Mouse (Mus musculus) left cerebral cortex, postnatal 14 days (tissue): Measurements from ENCODE around the gene Zfpm1. TPM values are rescaled to one million over a fixed set of nuclear protein-coding genes. Genes with fewer than 3 reads are reported as not detected.

Experiments used
- DNase-seq, 2 experiments: peaks; one replicate each; pipeline ENCODE4 v3.0.0; 2021 to 2022; ENCODE audit warnings: low spot score in 2 of 2, mixed read lengths in 1 of 2
- intact Hi-C: fragments of 180-260 bp; cut with DNase I; formaldehyde crosslinking; loops from one replicate; pipeline ENCODE4 v1.15.1; 2025
- long read RNA-seq, 2 experiments: library from polyadenylated mRNA; stranded (forward); transcript quantifications; one replicate each; pipeline ENCODE4 v2.0.0; 2021
- total RNA-seq, 2 experiments: library from RNA; stranded (reverse); gene quantifications; 2 replicates each; pipeline ENCODE4 v1.2.3; 2021

Zfpm1 gene
- total RNA-seq, result 10 to 100 TPM; 20.4 to 25.2 TPM
- long read RNA-seq, experiment 1, transcript Zfpm1-201 (10 exons, 3,390 nt), result major isoform, 8 of 10 reads
- long read RNA-seq, experiment 1, partial matches to known transcripts, result 1 of 10 reads
- long read RNA-seq, experiment 1, other reads (novel, unspliced or antisense), result 1 of 10 reads
- long read RNA-seq, experiment 2, transcript Zfpm1-201 (10 exons, 3,390 nt), result major isoform, 11 of 21 reads
- long read RNA-seq, experiment 2, partial matches to known transcripts, result 8 of 21 reads
- long read RNA-seq, experiment 2, other reads (novel, unspliced or antisense), result 2 of 21 reads

- intact Hi-C loops, result no loop called here
- DNase-seq, result no peak
These were observed at the start of gene Zfpm1 for GRCm38 (mm10) chr8:122282035-122282358. Zfpm1 (plus strand) TSS chr8:122282141.

- intact Hi-C loops, result loop anchor here (5.0 kb wide), 2 partner anchors 72 to 257 kb away; no protein-coding TSS in a partner anchor
- DNase-seq, result peak in 1 of 2 experiments; percentile 52
These were observed 47.9 kb upstream of the Zfpm1 start for GRCm38 (mm10) chr8:122234055-122234454.

- intact Hi-C loops, result no loop called here
- DNase-seq, result no peak
These were observed 45.4 kb upstream of the Zfpm1 start for GRCm38 (mm10) chr8:122236521-122236920.

- DNase-seq, result no peak
- intact Hi-C loops, result no loop called here
These were observed 43.7 kb upstream of the Zfpm1 start for GRCm38 (mm10) chr8:122238225-122238624.

GRCm38 (mm10) chr8:122238731-122239130, 43.2 kb upstream of the Zfpm1 start:
- intact Hi-C loops, result no loop called here

GRCm38 (mm10) chr8:122240241-122241026, 41.5 kb upstream of the Zfpm1 start:
- no peak for DNase-seq
- intact Hi-C loops, result no loop called here

More at GRCm38 (mm10) chr8:122238731-122239130, 43.2 kb upstream of the Zfpm1 start:
- DNase-seq, result no peak

- no peak for DNase-seq
- intact Hi-C loops, result no loop called here
These were observed 38.6 kb upstream of the Zfpm1 start for GRCm38 (mm10) chr8:122243310-122243709.

GRCm38 (mm10) chr8:122245161-122245560, 36.8 kb upstream of the Zfpm1 start:
- DNase-seq, result no peak
- intact Hi-C loops, result no loop called here

- intact Hi-C loops, result no loop called here
- DNase-seq, result no peak
These were observed 35.4 kb upstream of the Zfpm1 start for GRCm38 (mm10) chr8:122246257-122247211.

- DNase-seq, result no peak
- intact Hi-C loops, result no loop called here
These were observed 30.2 kb upstream of the Zfpm1 start for GRCm38 (mm10) chr8:122251739-122252138.

- DNase-seq, result no peak
- intact Hi-C loops, result no loop called here
These were observed 29.6 kb upstream of the Zfpm1 start for GRCm38 (mm10) chr8:122252366-122252765.

- peak; percentile 71 to 78 for DNase-seq
- intact Hi-C loops, result no loop called here
These were observed 22.6 kb upstream of the Zfpm1 start for GRCm38 (mm10) chr8:122259351-122259750.

- no peak for DNase-seq
- intact Hi-C loops, result no loop called here
These were observed 21.2 kb upstream of the Zfpm1 start for GRCm38 (mm10) chr8:122260755-122261154.

GRCm38 (mm10) chr8:122262835-122263234, 19.1 kb upstream of the Zfpm1 start:
- DNase-seq, result no peak
- intact Hi-C loops, result no loop called here

- peak in 1 of 2 experiments; percentile 44 for DNase-seq
- intact Hi-C loops, result no loop called here
These were observed 17.7 kb upstream of the Zfpm1 start for GRCm38 (mm10) chr8:122264243-122264642.

GRCm38 (mm10) chr8:122265522-122265921, 16.4 kb upstream of the Zfpm1 start:
- no peak for DNase-seq
- intact Hi-C loops, result loop anchor here (5.0 kb wide), 1 partner anchor 288 kb away; no protein-coding TSS in a partner anchor

- no peak for DNase-seq
- intact Hi-C loops, result loop anchor here (5.0 kb wide), 1 partner anchor 290 kb away; no protein-coding TSS in a partner anchor
These were observed 15.1 kb upstream of the Zfpm1 start for GRCm38 (mm10) chr8:122266867-122267266.

GRCm38 (mm10) chr8:122268861-122269260, 13.1 kb upstream of the Zfpm1 start:
- intact Hi-C loops, result loop anchor here (5.0 kb wide), 1 partner anchor 292 kb away; no protein-coding TSS in a partner anchor

GRCm38 (mm10) chr8:122269404-122269803, 12.5 kb upstream of the Zfpm1 start:
- DNase-seq, result peak; percentile 65 to 81
- intact Hi-C loops, result loop anchor here (5.0 kb wide), 1 partner anchor 292 kb away; no protein-coding TSS in a partner anchor

More at GRCm38 (mm10) chr8:122268861-122269260, 13.1 kb upstream of the Zfpm1 start:
- peak in 1 of 2 experiments; percentile 28 for DNase-seq
